Mouse (Mus musculus): Measurements from ENCODE around the gene Anks1b.

Anks1b gene

DNA sequence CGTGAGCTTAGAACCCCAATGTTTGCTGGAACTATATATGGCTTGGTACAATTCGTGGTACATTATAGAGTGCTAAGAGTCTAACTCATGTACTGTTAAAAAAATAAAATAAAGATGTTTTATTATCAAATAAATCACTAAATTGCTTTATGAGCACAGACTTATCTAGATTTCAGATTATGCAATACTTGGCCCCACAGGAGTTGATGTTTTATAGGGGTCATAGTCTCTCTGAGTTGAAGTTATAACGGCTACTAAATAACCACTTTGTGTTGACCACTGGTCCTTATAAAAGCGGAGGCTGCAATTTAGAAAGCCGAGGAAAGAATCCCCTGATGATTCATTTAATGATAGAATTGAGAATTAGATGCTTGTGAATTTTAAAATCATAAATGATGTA is 323.6 kb downstream of the Anks1b start:
- DNase-seq = no peak

GRCm38 (mm10) chr10:90210044-90210443 is 336.7 kb downstream of the Anks1b start:
- DNase-seq = no peak

- no peak for DNase-seq
Measured at GRCm38 (mm10) chr10:90220470-90220869, 347.2 kb downstream of the Anks1b start.

DNA sequence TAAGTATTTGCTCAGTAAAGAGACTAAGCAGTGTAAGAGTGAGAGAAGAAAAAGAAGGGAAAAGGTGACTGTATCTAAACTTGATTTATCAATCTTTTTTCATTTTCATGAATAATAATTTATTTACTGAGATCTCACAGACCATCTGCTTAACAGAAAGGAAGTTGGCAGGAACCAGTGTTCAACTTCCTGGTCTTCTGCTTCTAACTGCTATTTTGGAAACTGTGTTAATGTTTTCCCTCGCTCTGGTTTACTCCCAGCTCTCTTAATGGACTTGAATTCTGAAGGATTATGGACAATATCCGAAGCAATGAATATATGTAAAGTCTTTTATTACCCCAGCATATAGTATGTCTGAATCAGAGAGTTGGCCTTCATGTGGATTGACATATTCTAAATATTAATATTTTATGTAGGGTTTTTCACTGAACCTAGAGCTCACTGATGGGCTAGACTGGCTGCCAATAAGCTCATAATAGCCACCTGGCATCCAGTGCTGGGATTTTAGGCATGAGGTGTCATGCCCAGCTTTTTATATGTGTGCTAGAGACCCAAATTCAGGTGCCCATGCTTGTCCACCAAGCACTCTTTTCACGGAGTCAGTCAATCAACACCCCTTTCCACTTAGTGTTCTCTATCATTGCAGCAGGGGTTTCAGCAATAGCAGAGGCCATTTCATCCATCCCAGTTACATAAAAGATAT is 349.6 kb downstream of the Anks1b start:
- DNase-seq = no peak

DNA sequence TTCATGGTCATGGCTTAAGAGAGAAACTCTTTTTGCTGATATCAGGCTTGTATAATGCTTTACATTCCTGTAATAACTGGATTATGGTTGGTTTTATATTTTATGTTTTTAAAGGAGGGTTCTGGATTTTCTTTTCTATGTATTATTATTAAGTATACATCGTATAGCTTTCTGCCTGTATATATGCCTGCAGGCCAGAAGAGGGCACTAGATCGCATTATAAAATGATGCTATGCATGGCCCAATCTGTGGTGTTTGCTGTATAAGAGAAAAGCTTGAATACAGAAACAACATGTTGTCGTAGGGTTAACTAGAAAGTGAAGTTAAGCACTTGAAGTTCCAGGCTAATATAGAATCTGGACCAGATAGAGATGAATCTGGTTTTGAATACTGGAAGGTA is 362.0 kb downstream of the Anks1b start:
- no peak for DNase-seq

DNA sequence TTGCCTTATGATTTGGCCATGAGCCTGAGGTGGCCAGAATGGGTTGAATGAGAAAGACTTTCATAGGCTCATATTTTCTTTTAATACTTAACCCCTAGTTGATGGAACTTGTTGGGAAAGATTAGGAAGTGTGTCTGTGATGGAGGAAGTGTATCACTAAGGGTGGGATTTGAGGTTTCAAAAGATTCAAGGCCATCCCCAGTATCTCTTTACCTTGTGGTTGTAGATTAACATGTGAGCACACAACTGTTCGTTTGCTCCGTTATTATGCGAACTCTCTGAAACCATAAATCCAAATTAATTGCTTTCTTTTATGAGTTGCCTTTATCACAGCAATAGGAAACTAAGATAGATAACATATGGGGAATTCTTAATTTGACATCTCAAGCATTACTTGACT is 364.0 kb downstream of the Anks1b start:
- no peak for DNase-seq

DNA sequence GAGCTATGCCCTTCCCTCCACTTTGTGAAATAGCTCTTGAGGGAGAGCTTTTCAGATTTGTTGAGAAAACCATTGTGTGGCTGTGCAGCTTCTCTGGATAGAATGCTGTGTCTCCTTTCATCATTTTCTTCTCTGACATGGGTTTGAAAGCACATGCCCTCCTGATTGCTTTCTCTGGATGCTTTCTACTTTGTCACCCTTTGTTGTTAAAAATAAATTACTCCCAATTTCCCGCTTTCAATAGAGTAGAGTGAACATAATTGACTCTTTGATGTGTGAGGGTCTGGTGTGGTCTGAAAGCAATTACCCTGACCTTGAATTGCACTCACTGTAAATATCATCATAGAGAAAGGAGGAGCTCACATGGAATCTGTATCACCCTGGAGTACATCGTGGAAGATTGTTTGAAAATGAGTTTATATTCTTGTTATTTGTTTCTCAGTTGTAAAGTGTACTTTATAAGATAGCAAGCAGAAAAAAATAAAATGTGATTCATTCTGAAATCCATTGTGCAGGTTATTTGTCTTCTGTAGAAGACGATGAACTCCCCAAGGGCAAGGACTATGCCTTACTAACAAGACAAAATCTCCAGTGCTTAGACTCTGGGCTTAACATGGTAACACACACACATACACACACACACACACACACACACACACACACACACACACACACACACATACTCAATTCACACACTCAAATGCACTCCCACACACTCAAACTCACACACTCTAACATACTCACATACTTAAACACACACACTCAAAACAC is 385.8 kb downstream of the Anks1b start:
- no peak for DNase-seq

DNA sequence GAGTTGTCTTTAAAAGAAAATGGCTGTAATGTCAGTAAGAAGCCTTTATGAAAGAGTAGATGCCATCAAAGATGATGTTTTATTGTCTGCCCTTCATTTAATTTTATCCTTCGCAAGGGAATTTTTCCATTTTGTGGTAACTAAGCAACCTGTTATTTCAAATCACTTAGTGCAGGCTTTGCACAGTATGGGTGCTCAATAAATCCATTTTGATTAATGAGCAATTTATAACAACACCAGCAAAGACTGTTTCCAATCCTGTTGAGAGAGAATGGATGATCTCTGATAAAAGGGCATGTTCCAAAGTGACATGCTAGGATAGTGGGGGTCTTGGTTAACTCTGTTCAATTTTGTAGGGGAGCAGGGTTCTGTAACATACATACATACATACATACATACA is 398.0 kb downstream of the Anks1b start:
- no peak for DNase-seq

DNA sequence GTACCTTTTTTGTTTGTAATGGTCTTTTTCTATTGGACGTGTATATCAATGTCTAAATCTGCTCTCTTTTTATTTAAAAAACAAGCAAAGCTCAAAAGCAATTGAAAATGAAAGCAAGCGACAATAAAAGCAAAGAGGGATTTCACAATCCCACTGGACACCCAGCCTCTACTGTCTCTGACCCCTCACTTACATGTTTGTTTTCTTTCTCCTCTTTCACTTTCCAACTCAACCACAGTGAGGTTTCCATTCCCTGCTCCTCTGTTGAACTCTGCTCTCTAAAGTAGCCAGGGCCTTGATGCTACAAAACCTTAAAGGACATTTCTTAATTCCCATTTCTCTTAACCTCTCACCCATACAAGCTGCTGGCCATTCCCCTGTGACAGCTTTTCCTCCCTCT is 400.0 kb downstream of the Anks1b start:
- DNase-seq = no peak

GRCm38 (mm10) chr10:90286589-90286988 is 413.3 kb downstream of the Anks1b start:
- DNase-seq = no peak

DNA sequence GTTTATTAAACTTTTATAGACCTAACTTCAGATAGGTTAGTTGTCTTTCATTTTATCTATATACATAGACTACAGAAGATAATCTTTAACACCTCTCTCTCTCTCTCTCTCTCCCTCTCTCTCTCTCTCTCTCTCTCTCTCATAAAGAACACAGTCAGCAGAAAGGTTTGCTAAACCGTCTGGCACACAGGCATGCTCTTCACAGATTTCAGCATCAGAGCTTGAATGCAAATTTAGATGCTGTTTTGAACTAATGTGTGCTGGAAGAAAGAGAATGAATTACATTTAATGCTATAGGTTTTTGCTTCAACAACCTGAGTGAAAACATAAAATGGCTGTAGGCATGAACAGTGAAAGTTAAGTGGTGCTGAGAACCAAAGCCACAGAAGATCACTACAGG is 429.9 kb downstream of the Anks1b start:
- DNase-seq = no peak

GRCm38 (mm10) chr10:90306156-90306555 is 432.8 kb downstream of the Anks1b start:
- DNase-seq = no peak

DNA sequence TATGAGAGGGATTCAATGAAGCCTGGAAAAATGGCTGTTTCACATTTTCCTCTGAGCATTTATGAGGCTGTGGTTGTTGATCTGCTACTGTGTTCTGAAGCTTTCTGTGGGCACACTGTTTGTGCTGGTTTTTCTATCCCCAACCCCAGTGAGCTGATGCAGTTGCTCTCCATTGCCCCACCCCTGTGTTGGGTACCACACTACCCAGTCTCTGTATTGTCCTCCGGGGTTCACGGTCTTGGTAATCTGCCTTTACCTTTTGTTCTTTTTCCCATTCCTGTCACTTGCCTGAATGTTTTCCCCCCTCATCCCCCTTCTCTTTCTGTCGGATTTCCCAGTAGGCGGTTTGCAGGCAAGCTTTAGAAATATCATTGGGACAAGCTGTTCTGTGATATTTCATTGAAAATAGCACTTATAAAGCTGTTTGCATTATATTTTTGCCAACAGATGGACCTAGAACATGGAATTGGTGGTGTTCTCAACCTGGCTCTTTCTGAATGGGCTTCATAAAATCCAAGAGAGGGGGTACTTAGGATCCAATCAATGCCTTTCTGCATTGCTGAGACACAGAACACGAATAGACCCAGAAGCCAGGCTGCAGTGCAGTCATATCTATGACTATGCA is 434.7 kb downstream of the Anks1b start:
- no peak for DNase-seq

DNA sequence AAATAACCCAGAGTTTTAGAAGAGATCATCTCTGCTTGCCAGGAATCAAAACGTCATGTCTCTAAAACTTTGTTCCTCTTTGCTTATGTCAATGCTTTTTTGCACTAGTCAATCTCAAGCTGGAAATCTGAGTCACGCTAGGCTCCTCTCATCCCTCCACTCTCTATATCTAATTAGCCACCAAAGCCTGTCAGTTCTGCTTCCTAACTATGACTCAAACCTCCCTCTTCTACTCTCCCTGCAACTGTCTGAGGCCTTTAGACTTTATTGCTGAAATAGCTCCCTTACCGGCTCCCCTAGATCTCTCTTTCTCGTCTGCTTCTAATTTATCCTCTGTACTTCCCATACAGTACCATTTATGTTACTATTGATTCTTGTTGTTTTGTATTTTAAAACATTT is 456.5 kb downstream of the Anks1b start:
- no peak for DNase-seq

DNA sequence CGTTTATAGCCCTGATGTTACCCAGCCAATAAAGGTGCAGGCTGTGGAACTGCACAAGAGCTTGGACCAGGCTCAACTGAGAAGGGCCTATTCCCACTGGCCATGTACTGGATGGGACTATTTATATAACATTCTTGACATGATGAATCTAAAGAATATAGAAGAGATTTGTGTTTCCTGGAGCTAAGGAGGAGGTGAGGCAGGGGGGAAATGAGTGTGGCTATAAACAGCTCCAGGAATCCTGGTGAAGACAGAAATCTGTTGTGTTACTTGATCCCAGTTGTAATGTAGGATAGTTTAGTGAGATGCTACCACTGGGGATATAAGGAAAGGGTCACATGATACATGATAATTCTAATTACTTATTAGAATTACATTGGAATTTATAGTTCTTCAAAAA is 472.1 kb downstream of the Anks1b start:
- no peak for DNase-seq

DNA sequence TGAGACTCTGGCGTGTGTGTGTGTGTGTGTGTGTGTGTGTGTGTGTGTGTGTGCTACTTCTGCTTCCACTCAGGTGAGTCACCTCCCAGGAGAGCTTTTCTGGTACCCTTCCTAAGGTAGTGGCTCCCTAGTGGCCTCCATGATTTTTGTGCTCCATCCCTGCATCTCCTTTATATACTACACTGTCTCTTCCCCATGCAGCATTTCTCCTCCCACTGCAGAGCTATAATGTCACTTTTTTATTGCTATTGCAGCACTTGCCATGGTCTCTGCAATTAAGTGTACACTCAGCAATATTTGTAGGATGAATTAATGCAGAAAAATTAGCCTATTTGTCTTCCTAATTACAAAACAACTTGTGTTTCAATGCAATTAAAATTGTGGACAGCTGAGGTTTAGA is 482.9 kb downstream of the Anks1b start:
- DNase-seq = no peak

DNA sequence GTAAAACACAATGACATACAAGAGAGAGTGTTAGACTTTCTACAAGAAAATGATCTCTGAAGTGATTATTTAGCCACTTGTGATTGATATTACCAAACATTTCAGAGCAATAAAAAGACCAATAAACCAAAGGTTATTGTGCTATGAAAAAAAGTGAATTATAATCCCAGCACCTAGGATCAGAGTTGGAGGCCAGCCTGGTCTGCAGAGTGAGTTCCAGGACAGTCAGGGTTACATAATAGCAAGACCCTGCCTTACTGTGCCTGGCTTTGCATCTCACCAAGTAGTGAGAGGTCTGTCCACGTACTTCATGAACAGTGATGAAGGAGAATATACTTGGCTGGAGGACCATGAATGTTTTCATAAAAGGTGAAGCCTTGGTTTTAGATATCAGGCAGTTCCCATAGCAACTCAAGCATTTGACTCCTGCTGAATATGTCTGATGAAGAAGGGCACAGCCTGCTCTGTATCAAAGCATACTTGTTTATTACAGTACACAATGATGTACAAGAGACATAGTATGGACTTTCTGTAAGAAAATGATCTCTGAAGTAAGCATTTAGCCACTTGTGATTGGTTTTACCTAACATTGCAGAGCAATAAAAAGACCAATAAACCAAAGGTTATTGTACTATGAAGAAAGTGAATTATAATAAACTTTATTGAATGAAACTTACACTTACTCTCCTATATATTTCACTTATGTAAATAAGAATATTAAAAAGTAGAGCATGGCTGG is 484.0 kb downstream of the Anks1b start:
- no peak for DNase-seq

GRCm38 (mm10) chr10:90369015-90369414 is 495.7 kb downstream of the Anks1b start:
- DNase-seq = no peak

DNA sequence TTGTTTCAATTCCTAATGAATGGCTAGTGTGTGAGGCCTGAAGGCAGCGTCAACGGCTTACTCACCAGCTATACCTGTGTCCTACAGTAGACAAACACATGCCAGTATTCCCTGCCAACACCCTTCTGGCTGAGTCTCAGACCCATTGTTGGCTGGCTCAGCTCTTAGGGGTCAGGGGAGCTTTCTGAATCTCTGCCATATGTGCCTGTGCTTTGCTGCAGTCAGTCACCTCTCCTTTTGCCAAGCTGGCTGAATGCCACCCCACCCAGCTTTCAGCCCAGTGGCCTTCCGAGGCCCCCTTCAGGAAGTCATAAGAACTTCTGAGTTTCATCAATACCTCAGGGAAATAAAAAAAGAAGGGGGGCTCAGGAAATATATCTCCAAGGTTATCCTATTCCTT is 497.4 kb downstream of the Anks1b start:
- DNase-seq = no peak

DNA sequence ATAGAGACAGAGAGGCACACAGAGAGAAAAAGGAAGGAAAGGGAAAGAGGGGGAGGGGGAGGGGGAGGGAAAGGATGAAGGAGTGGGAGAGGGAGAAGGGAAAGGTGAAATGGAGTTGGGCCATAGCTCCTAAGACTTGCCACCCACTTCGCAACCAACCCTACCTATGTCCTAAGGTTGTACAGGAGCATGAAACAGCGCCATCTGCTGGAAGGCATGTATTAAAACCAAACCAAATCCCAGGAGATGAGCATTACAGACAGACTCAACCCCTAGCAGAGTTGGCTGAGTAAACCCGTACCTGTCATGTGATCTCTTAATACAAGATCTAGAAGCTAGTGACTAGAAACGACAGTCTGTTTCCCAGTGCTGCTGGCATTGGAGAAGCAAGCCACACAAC is 500.2 kb downstream of the Anks1b start:
- no peak for DNase-seq

DNA sequence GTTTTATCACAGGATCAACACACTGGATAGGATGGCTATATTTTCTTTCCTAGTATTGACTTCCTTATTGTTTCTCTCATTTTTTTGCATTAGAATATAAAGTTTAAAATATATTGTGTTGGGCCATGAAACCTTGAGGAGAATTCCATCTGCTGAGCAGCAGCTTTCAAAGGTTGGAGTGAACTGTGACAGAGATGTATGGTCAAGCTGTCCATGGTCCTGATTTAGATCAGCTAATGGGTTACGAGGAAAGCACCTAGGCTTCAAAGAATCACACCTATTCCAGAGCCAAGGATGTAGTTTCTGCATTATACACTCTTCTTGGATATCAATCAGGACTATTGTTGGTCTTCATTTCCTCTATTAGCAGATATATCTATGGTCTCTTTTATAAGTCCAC is 503.3 kb downstream of the Anks1b start:
- no peak for DNase-seq

GRCm38 (mm10) chr10:90380062-90380461 is 506.8 kb downstream of the Anks1b start:
- no peak for DNase-seq

GRCm38 (mm10) chr10:90380704-90381339 is 507.5 kb downstream of the Anks1b start:
- no peak for DNase-seq

Data from kidney, adult 11 months (tissue).